Mouse (Mus musculus): ENCODE measurements around the gene Gpd2. TPM values are rescaled to one million over a fixed set of nuclear protein-coding genes. Genes with fewer than 3 reads are reported as not detected.

Gpd2 gene
- polyA plus RNA-seq (2015; fragmentation: Nextera tagmentation; extraction: Ambion mirVana): 24.8 and 27.6 TPM in 2 replicates

DNA sequence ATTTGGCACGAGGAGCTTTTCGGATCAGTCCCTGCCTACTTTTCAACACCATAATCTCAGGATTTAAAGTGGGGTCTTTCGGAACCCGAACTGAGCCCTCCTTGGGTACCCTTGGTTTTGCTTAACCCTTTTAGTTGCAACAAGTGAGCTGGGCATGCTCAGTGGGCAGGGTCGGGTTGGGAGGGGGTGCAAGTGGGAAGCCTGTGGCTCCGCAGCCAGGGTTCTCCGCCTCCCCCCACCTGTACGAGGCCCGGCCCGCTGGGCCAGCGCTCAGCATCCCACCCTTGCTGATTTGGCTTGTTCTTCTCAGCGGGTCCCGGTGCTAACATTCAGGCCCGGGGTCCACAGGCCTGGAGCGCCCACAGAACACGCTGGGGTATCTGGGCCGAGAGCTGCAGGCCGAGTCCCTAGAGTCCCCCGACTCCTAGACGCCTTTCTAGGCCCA is at the start of gene Gpd2:
Gene Gpd2 (plus strand): TSS at position 161 of the 445 bp plus-strand sequence.
- H3K27ac ChIP-seq (replicated peaks): peak within 1 kb of the TSS; percentile 51
- peak; percentile 88 for ATAC-seq (ENCODE audit: low FRiP score)
- 4% methylated on average over 20 of the region's 20 CpGs for WGBS

DNA sequence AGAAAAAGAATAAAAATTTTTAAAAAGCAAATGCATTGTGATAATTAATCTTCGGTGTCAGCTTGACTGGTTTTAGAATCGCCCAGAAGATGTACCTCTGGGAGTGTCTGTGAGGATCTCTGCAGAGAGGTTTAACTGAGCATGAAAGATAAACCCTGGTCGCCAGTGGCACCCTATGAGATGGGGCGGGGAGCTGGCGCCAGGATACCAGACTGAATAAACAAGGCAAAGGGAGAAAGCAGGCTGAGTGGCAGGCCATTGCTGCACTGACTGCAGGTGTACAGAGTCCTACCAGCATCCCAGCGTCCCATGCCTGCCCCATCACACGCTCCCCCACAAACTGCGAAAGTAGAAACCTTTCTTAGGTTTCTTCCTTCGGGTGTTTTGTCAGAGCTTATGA is 49.2 kb upstream of the Gpd2 start:
- 62% methylated on average over 9 of the region's 9 CpGs for WGBS
- Histone ChIP-seq H3K4me1 (no peaks in the 10 kb centered on the region), H3K36me3 (no peaks in the 10 kb centered on the region), H3K27me3 (replicated peaks) (no peaks in the 10 kb centered on the region), H3K4me3 (replicated peaks) (no peak overlapping the region), H3K9me3 (replicated peaks) (no peaks in the 10 kb centered on the region), H3K4me2 (no peak overlapping the region), H3K27ac (replicated peaks) (no peak overlapping the region), H3K9ac (replicated peaks) (no peak overlapping the region)
- ATAC-seq (ENCODE audit: low FRiP score): no peak

More for the DNA sequence above, at the start of gene Gpd2:
- Histone ChIP-seq H3K4me3 (replicated peaks) (peak within 1 kb of the TSS; percentile 84), H3K4me2 (peak within 1 kb of the TSS; percentile 96), H3K9me3 (replicated peaks) (no peaks in the 10 kb centered on the region), H3K4me1 (peaks cover 16% of the 10 kb centered on the region), H3K9ac (replicated peaks) (peak within 1 kb of the TSS; percentile 82), H3K27me3 (replicated peaks) (0 out of 2 replicates have a peak, but pooled peaks cover 3% of the 10 kb centered on the region), H3K36me3 (no peaks in the 10 kb centered on the region)

DNA sequence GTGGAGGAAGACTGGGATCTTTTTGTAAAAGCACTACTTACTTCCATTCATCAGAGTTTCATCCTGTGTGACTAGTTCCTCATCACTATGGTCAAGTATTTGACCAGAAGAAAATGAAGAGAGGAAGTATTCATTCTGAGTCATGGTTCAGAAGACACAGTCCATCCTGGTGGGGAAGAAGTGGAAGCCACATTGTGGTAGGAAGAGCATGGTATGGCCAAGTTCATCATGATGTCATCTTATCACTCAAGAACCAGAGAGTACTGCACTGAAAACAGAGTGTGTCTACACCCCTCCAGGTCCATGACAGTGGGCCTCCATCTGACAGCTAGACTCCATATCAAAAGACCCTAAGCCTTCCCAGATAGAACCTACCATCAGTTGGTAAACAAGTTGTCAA is 46.6 kb upstream of the Gpd2 start:
- H3K36me3 ChIP-seq: no peaks in the 10 kb centered on the region
- H3K4me3 ChIP-seq (replicated peaks): no peak overlapping the region
- H3K27ac ChIP-seq (replicated peaks): no peak overlapping the region
- H3K9me3 ChIP-seq (replicated peaks): no peaks in the 10 kb centered on the region
- H3K27me3 ChIP-seq (replicated peaks): no peaks in the 10 kb centered on the region
- no peaks in the 10 kb centered on the region for H3K4me1 ChIP-seq
- H3K4me2 ChIP-seq: no peak overlapping the region
- no peak overlapping the region for H3K9ac ChIP-seq (replicated peaks)
- no peak for ATAC-seq (ENCODE audit: low FRiP score)

DNA sequence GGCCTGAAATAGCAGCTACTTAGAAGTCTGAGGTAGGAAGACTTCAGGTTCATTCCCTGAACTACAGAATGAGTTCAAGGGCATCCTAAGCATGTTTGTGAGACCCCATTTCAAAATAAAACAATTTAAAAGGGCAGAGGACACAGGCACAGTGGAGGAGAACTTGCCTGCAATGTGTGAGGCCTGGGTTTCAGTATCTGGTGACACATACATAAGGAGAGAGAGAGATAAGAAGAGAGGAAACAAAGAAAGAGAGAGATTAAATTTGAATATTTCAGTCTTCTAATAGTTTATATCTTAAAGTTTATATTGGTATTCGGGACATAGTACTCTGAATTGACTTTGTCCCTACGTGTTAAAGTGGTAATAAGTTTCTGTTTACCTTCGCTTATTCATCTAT is 38.4 kb upstream of the Gpd2 start:
- 88% methylated on average over 3 of the region's 3 CpGs for WGBS

DNA sequence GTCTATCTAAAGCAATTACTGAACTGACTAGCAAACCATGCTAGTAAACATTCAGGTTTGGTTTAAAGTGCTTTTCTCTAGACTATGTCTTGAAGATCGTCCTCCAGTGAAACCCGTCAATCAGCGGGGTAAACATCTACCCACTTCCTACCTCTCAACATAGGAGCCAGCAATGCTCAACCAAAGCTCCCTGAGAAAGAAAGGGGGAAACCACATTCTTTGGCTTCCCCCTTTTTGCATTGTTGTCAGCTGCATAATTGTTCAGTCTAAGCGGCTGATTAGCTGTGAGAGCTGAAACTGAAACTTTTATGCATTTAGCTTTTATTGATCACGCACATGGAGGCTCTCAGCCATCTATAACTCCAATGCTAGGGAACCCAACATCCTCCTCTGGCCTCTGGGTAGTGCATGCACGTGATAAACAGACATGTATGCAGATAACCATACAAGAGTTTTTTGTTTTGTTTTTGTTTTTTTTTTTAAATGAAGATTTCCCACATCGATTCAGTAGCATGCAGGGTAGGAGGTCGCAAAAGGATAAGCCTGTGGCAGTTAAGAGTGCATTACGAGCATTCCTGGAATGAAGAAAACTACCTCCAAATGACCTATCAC is 28.9 kb upstream of the Gpd2 start:
- ATAC-seq (ENCODE audit: low FRiP score): no peak
- H3K4me3 ChIP-seq (replicated peaks): no peak overlapping the region

More for the DNA sequence above, 38.4 kb upstream of the Gpd2 start:
- H3K4me3 ChIP-seq (replicated peaks): no peak overlapping the region
- H3K4me2 ChIP-seq: no peak overlapping the region
- no peak overlapping the region for H3K27ac ChIP-seq (replicated peaks)
- ATAC-seq (ENCODE audit: low FRiP score): no peak
- no peak overlapping the region for H3K9ac ChIP-seq (replicated peaks)
- no peaks in the 10 kb centered on the region for H3K9me3 ChIP-seq (replicated peaks)
- H3K36me3 ChIP-seq: no peaks in the 10 kb centered on the region
- no peaks in the 10 kb centered on the region for H3K4me1 ChIP-seq
- no peaks in the 10 kb centered on the region for H3K27me3 ChIP-seq (replicated peaks)

DNA sequence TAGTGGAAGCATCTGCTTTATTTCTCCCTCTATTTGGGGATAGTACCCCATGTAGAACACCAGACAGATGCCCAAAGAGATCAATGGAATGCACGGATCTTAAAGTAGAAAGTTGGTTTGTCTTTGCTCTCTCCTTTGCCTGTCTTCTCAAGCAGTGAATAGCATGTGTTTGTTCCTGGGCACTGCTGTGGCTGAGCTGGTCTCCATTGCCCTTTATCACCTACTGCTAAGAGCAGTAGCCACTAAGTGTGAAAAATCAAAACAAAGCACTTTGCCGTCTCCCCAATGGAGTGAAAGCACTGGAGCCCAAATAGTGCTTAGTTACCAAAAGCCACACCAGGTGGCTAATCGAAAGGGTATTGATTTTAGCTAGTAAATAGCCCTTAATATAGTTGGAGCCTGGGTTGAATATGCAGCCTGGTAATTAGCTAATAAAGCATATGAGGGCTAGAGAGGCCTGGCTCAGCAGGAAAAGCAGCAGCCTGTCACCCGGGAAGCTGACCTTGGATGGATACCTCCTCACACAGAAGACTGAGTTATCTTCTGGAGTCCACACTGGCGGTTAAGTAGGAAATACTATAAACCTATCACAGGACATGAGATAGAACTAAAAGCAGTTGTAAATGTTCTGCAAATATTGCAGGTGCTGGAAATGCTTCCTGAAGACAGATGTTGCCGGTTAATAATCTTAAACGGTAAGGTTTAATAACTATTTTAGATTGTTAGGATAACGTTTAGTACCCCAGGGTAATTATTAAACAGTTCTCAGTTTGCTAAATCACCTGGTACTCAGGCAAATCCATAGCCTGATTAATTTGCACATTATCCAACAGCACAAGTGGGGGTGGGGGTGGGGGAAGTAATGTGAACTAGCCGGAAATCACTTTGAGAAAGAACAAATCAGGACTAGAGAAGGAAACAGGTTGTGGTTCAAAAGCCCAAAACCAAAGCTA is 26.1 kb upstream of the Gpd2 start:
- Histone ChIP-seq H3K9me3 (replicated peaks) (0 out of 2 replicates have a peak, but pooled peaks cover 6% of the 10 kb centered on the region), H3K4me1 (no peaks in the 10 kb centered on the region), H3K4me3 (replicated peaks) (no peak overlapping the region), H3K4me2 (no peak overlapping the region), H3K36me3 (no peaks in the 10 kb centered on the region), H3K9ac (replicated peaks) (no peak overlapping the region), H3K27me3 (replicated peaks) (no peaks in the 10 kb centered on the region), H3K27ac (replicated peaks) (no peak overlapping the region)
- 46% methylated on average over 9 of the region's 9 CpGs for WGBS
- peak; percentile 45; the same call in 1 of the 2 replicates for ATAC-seq (ENCODE audit: low FRiP score)

More for the DNA sequence above, 28.9 kb upstream of the Gpd2 start:
- Histone ChIP-seq H3K27me3 (replicated peaks) (no peaks in the 10 kb centered on the region), H3K9me3 (replicated peaks) (0 out of 2 replicates have a peak, but pooled peaks cover 4% of the 10 kb centered on the region), H3K36me3 (no peaks in the 10 kb centered on the region), H3K9ac (replicated peaks) (no peak overlapping the region), H3K4me1 (no peaks in the 10 kb centered on the region), H3K4me2 (no peak overlapping the region), H3K27ac (replicated peaks) (no peak overlapping the region)
- 90% methylated on average over 9 of the region's 9 CpGs for WGBS

DNA sequence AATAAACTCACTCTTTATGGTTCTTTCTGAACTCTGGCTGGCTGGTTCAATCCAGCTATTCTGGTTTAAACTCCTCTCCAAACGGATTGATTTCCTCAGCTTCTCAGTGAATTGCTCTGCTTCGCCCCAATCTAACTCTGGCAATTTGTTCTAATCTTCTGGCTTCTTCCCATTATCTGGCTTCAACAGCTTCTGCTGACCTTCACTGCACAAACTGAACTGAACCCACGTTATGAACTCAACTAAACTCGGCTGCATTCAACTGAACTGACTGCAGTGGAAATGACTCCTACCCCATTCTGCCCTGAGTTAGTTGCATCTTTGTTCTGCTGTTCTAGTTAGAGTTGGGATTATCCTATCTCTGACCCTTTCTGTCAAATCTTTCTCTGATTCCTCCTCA is 24.1 kb upstream of the Gpd2 start:
- 0 out of 2 replicates have a peak, but pooled peaks cover 6% of the 10 kb centered on the region for H3K9me3 ChIP-seq (replicated peaks)
- no peak overlapping the region for H3K9ac ChIP-seq (replicated peaks)
- WGBS: 93% methylated on average over 4 of the region's 4 CpGs
- H3K4me1 ChIP-seq: no peaks in the 10 kb centered on the region
- H3K4me2 ChIP-seq: no peak overlapping the region
- ATAC-seq (ENCODE audit: low FRiP score): no peak
- no peaks in the 10 kb centered on the region for H3K27me3 ChIP-seq (replicated peaks)
- H3K27ac ChIP-seq (replicated peaks): no peak overlapping the region
- no peak overlapping the region for H3K4me3 ChIP-seq (replicated peaks)
- H3K36me3 ChIP-seq: no peaks in the 10 kb centered on the region

DNA sequence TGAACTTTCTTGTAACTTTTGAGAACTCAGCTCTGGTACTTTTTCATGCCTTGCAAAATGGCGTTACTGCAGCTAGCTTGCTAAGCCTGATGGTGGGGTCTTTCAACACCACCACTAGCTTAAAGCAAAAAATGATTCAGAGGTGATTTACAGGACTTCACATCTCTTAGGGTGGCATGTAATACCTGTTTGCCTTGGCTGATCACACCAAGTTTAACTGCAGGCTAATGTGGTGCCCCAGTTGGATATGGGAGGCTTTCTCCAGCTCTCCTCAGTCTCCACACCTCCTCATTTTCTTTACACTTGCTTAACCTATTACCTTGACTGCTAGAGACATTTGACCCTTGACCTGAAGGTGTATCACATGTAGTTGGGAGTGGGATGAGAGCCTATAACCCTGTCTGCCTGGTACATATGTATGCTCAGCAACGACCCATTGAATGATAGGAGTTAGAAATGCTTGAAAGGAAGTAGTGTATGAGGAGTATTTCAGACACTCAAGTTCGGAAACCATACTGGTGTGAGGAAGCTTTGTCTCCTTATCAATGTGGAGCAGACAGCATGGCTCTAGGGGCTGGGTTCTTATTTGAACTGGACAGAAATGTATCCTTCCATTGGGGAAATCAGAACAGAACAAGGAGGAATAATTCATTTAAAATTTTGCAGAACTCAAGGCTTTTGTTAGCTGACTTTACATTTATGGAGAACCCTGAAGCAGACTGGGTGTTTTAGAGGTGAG is 14.0 kb upstream of the Gpd2 start:
- WGBS: 88% methylated on average over 3 of the region's 3 CpGs
- no peak for ATAC-seq (ENCODE audit: low FRiP score)
- Histone ChIP-seq H3K9me3 (replicated peaks) (no peaks in the 10 kb centered on the region), H3K4me3 (replicated peaks) (no peak overlapping the region), H3K9ac (replicated peaks) (no peak overlapping the region), H3K36me3 (no peaks in the 10 kb centered on the region), H3K27me3 (replicated peaks) (peaks cover 8% of the 10 kb centered on the region), H3K4me1 (no peaks in the 10 kb centered on the region), H3K27ac (replicated peaks) (no peak overlapping the region), H3K4me2 (no peak overlapping the region)

DNA sequence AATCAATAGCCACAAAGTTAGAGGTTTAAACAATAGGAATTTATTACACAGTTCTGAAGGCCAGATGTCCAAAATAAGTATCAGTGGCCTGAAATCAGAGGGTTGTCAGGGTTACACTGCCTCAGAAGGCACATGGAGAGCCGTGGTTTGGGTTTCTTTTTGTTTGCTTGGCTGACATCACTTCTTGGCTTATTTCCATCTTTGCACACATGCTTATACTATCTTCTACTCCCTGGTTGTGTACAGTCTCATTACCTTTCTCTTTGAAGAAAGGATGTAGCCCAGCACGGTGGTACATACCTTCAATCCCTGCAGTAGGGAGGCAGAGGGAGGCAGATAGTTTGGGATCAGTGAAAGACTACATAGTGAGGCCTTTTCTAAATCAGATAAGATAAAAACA is 12.2 kb upstream of the Gpd2 start:
- H3K27ac ChIP-seq (replicated peaks): no peak overlapping the region
- ATAC-seq (ENCODE audit: low FRiP score): no peak
- H3K4me3 ChIP-seq (replicated peaks): no peak overlapping the region
- no peaks in the 10 kb centered on the region for H3K4me1 ChIP-seq
- peaks cover 8% of the 10 kb centered on the region for H3K27me3 ChIP-seq (replicated peaks)
- H3K36me3 ChIP-seq: no peaks in the 10 kb centered on the region
- no peak overlapping the region for H3K4me2 ChIP-seq
- no peak overlapping the region for H3K9ac ChIP-seq (replicated peaks)
- H3K9me3 ChIP-seq (replicated peaks): no peaks in the 10 kb centered on the region
- 59% methylated on average over 2 of the region's 2 CpGs for WGBS

DNA sequence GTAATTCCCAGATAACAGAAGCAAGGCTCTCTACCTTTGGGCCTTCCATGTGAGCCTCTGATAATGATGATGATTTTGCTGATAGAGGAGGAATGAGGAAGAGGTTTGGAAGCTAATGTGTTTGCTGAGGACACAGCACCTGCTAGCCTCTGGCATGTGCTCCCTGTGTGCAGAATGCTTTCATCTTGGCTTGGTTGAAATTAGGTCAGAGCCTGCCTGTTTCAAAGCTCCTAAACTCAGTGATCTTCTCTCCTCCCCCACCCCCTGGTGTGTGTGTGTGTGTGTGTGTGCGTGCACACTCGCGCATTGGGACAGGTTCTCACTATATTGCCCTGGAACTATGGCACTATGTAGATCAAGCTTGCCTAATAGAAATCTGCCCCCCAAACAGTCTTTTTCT is 10.0 kb upstream of the Gpd2 start:
- no peak overlapping the region for H3K27ac ChIP-seq (replicated peaks)
- H3K36me3 ChIP-seq: no peaks in the 10 kb centered on the region
- no peak overlapping the region for H3K4me2 ChIP-seq
- no peaks in the 10 kb centered on the region for H3K4me1 ChIP-seq
- no peak overlapping the region for H3K4me3 ChIP-seq (replicated peaks)
- H3K9ac ChIP-seq (replicated peaks): no peak overlapping the region
- no peak for ATAC-seq (ENCODE audit: low FRiP score)
- peaks cover 8% of the 10 kb centered on the region for H3K27me3 ChIP-seq (replicated peaks)
- WGBS: 85% methylated on average over 3 of the region's 3 CpGs
- H3K9me3 ChIP-seq (replicated peaks): no peaks in the 10 kb centered on the region

DNA sequence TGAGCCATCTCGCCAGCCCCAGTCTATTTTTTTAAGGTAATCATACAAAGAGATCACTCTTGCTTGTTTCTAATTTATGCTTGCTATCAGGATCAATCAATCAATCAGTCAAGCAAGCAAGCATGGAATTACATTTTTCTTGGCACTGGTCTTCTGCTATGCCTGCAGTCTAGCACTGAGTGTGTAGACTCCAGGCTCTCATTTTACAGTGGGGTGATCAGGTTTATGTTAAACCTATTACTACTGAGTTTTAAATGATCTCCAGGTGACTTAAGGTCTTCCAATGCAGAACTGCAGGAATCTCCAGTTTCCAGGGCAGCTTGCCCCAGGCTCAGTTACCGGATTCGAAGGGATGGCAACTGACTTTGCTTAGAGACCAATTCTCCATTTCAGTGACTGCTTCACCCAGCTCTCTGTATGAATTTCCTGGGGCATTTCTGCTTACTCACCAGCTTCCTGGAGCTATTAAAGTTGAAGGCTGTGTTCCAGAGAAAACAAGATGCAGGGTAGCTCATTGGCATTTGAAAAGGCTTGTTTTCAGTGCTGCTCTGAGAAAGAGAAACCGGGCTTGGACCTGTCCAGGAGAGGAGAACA is 7.7 kb upstream of the Gpd2 start:
- Histone ChIP-seq H3K4me1 (no peaks in the 10 kb centered on the region), H3K4me2 (no peak overlapping the region), H3K4me3 (replicated peaks) (no peak overlapping the region), H3K36me3 (no peaks in the 10 kb centered on the region), H3K9ac (replicated peaks) (no peak overlapping the region), H3K27ac (replicated peaks) (no peak overlapping the region), H3K27me3 (replicated peaks) (no peaks in the 10 kb centered on the region), H3K9me3 (replicated peaks) (no peaks in the 10 kb centered on the region)
- ATAC-seq (ENCODE audit: low FRiP score): no peak
- 53% methylated on average over 4 of the region's 4 CpGs for WGBS
